ENCODE assay signal across 8 mouse cellular contexts in the genomic region with DNA sequence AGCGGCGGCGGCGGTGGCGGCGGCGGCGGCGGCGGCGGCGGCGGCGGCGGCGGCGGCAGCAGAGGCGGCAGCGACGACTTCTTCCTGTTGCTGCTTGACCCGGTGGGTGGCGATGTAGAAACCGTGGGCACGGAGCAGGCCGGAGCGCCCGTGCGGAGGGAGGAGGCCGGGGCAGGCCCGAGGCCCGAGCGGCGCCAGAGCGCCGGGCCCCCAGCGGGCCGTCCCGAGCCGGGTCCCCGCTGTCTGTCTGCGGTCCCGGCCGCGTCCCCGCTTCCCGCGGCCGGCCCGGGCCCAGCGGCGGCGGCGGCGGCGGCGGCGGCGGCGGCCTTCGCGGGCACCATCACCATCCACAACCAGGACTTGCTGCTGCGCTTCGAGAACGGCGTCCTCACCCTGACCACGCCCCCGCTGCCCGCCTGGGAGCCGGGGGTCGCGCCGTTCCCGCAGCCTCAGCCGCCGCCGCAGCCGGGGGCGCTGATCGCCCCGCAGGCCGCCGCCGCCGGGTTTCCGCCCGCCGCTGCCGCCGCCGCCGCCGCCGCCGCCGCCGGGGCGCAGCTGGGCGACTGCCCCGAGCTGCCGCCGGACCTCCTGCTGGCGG. TPM values are rescaled to one million over a fixed set of nuclear protein-coding genes. Genes with fewer than 3 reads are reported as not detected.
DNase-seq lines count a peak whose midpoint lies in the region; ATAC-seq and TF ChIP-seq lines count a peak whose summit lies in the region.
"Not testable (repeated sequence)": the region's sequence is repeated elsewhere in the genome, so short reads cannot be mapped to it uniquely, and the experiment has no call there.

No protein-coding gene starts in this region.

- not testable (repeated sequence) for H3K9ac ChIP-seq in heart, adult 2 months (ENCODE audit: low read depth, low read length); hindbrain, embryonic 16.5 days (ENCODE audit: low read depth, low read length); lung, embryonic 16.5 days (ENCODE audit: low read length); neural tube, embryonic 11.5 days (ENCODE audit: low read length)

- H3K9me3 ChIP-seq in hindbrain, embryonic 16.5 days (ENCODE audit: control insufficient read depth, low read length); limb, embryonic 10.5 days (replicated peaks); lung, embryonic 16.5 days (ENCODE audit: control insufficient read depth, low read length); neural tube, embryonic 11.5 days (ENCODE audit: control insufficient read depth, low read length): not testable (repeated sequence)

- not testable (repeated sequence) for TF ChIP-seq CTCF in heart, adult 2 months (IDR thresholded peaks at IDR 0.05)

- H3K4me3 ChIP-seq in heart, adult 2 months = not testable (repeated sequence)
- H3K4me3 ChIP-seq in hindbrain, embryonic 16.5 days (ENCODE audit: low read length) = peak overlapping the region; percentile 35
- peak overlapping the region; percentile 33; the same call in 1 of the 2 replicates for H3K4me3 ChIP-seq in limb, embryonic 10.5 days
- H3K4me3 ChIP-seq in lung, embryonic 16.5 days (ENCODE audit: low read length) = peak overlapping the region; percentile 28; the same call in 1 of the 2 replicates
- H3K4me3 ChIP-seq in neural tube, embryonic 11.5 days (ENCODE audit: low read depth, low read length) = peak overlapping the region; percentile 20; the same call in 1 of the 2 replicates

- not testable (repeated sequence) for H3K4me1 ChIP-seq in heart, adult 2 months (ENCODE audit: control insufficient read depth, insufficient read depth, low read length); hindbrain, embryonic 16.5 days (ENCODE audit: control insufficient read depth, insufficient read depth, low read depth, low read length); limb, embryonic 10.5 days; lung, embryonic 16.5 days (replicated peaks; ENCODE audit: control insufficient read depth, insufficient read depth, low read length); neural tube, embryonic 11.5 days (ENCODE audit: control insufficient read depth, insufficient read depth, low read length)

- not testable (repeated sequence) for H3K27me3 ChIP-seq in heart, adult 2 months (ENCODE audit: control insufficient read depth, insufficient read depth, low read length); hindbrain, embryonic 16.5 days (replicated peaks; ENCODE audit: control insufficient read depth, insufficient read depth, low read length); limb, embryonic 10.5 days (ENCODE audit: low read depth, poor library complexity, severe bottlenecking); lung, embryonic 16.5 days (ENCODE audit: control insufficient read depth, insufficient read depth, low read depth, low read length); neural tube, embryonic 11.5 days (ENCODE audit: control insufficient read depth, insufficient read depth, low read length)

- intact Hi-C loops in heart, adult 2 months (cut with DNase I) = not testable (repeated sequence)

- not testable (repeated sequence) for H3K27ac ChIP-seq in heart, adult 2 months; hindbrain, embryonic 16.5 days (ENCODE audit: low read depth, low read length); limb, embryonic 10.5 days; lung, embryonic 16.5 days (ENCODE audit: low read length); neural tube, embryonic 11.5 days (ENCODE audit: low read depth, low read length)

- peak; percentile 3 for DNase-seq in adrenal gland, postnatal 10 days
- DNase-seq in heart, adult 2 months = peak; percentile 25 to 31
- DNase-seq in limb, embryonic 10.5 days (ENCODE audit: low spot score); neural tube, embryonic 11.5 days (ENCODE audit: low spot score): not testable (repeated sequence)
- peak; percentile 18 for DNase-seq in thymus, postnatal 25 days

- WGBS in heart, adult 2 months = 41% methylated on average over 36 of the region's 102 CpGs
- WGBS in hindbrain, embryonic 16.5 days = no CpG with 5 or more reads among the region's 102 CpGs
- WGBS in limb, embryonic 10.5 days = 72% methylated on average over 32 of the region's 102 CpGs
- 9% methylated on average over 16 of the region's 102 CpGs for WGBS in lung, embryonic 16.5 days
- WGBS in neural tube, embryonic 11.5 days = 0% methylated on average over 14 of the region's 102 CpGs

- not testable (repeated sequence) for TF ChIP-seq POLR2A in heart, adult 2 months (IDR thresholded peaks at IDR 0.05; ENCODE audit: insufficient read depth, low read depth, low read length)

- H3K4me2 ChIP-seq in hindbrain, embryonic 16.5 days (ENCODE audit: low read length); lung, embryonic 16.5 days (ENCODE audit: low read depth, low read length); neural tube, embryonic 11.5 days (ENCODE audit: low read depth): not testable (repeated sequence)

- peak; percentile 67 for ATAC-seq in erythroid progenitor cell, adult 5-6 weeks (replicated peaks; ENCODE audit: low FRiP score, poor library complexity, severe bottlenecking)
- ATAC-seq in hindbrain, embryonic 16.5 days = peak; percentile 81
- peak; percentile 77 for ATAC-seq in lung, embryonic 16.5 days (ENCODE audit: low read depth)
- peak; percentile 69 for ATAC-seq in neural tube, embryonic 11.5 days (ENCODE audit: insufficient read depth, low FRiP score, low TSS enrichment)

- TF ChIP-seq EP300 in heart, adult 2 months (IDR thresholded peaks at IDR 0.05; ENCODE audit: insufficient read depth, low read depth, low read length) = not testable (repeated sequence)

- not testable (repeated sequence) for H3K36me3 ChIP-seq in heart, adult 2 months (ENCODE audit: control insufficient read depth, insufficient read depth, low read length); hindbrain, embryonic 16.5 days (ENCODE audit: control insufficient read depth, insufficient read depth, low read length); limb, embryonic 10.5 days; lung, embryonic 16.5 days (ENCODE audit: control insufficient read depth, insufficient read depth, low read length); neural tube, embryonic 11.5 days (ENCODE audit: control insufficient read depth, insufficient read depth, low read length)

- H3K79me2 ChIP-seq in heart, adult 2 months (replicated peaks; ENCODE audit: control insufficient read depth, insufficient read depth, low read length) = not testable (repeated sequence)

RNA-seq across cellular contexts. Expression of a gene that starts 0.7 kb away (rescaled TPM):
- total RNA-seq in adrenal gland, postnatal 10 days (2021) = 10 to 100 TPM in 1 of 2 experiments, 1 to 10 TPM in 1; 9.9 to 10.4 TPM
- 1.4 and 3.8 TPM in 2 replicates for total RNA-seq in erythroid progenitor cell, adult 5-6 weeks (2015; ENCODE audit: low replicate concordance)
- total RNA-seq in erythroid progenitor cell, adult 5-6 weeks (2017; ENCODE audit: low replicate concordance) = 0.53 and 1.4 TPM in 2 replicates
- 1 to 10 TPM; 4.5 to 5.3 TPM for total RNA-seq in heart, adult 2 months (2021)
- polyA plus RNA-seq in heart, adult 2 months (2012; rRNA removed) = 1.6 and 3.5 TPM in 2 replicates
- 1.4 and 1.9 TPM in 2 replicates for polyA plus RNA-seq in hindbrain, embryonic 16.5 days (2015; fragmentation: Nextera tagmentation; extraction: Ambion mirVana)
- polyA plus RNA-seq in limb, embryonic 10.5 days (2016; fragmentation: Nextera tagmentation; extraction: Ambion mirVana) = 0.87 and 1.2 TPM in 2 replicates
- 1.3 TPM in 2 replicates for polyA plus RNA-seq in lung, embryonic 16.5 days (2015; fragmentation: Nextera tagmentation; extraction: Ambion mirVana)
- 1.6 and 2.4 TPM in 2 replicates for polyA plus RNA-seq in neural tube, embryonic 11.5 days (2014; fragmentation: Nextera tagmentation; extraction: Ambion mirVana)
